Mouse (Mus musculus): Measurements from ENCODE around the gene Primpol.

Gene Primpol

DNA sequence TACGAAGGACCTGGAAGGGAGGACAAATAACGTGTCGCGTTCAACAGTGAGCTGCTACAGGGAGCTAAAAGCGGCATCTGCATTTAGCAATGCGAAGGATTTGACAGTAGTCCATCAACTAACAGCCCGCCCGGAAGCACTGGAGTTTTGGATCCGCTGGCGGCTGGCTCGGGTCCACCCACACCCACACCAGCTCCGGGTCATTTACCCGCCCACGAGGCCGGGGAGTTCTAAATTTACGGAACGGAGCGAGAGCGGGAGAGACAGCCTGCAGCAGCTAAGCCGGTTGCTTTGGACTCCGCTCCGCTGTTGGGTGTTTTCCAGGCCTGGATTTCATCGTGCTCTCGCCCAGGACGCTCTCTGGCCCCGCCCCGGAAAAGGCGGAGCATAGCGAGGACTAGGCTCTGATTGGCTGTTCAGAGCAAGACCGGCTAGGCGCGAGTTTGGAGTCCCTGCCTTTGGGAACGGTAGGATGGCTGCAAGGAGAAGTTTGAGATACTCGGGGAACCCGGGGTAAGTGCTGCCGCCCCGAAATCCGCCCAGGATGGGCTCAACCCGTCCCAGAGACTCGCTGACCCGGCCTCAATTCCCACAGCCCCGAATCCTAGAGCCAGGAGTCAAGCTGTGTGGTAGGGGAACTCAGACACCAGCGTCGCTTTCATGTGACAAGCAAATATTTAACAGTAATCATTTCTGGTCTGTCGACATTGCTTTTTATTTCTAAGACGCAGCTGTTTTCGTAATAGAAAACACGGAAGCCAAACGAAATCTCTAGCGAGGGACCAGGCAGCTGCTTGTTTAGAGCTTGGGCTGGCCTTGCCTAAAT, 65.2 kb downstream of the Primpol start, which contains the start of gene Cenpu:
TSS of gene Cenpu (plus strand) at position 414 of the 826 bp plus-strand sequence.
- DNase-seq = peak; percentile 100

DNA sequence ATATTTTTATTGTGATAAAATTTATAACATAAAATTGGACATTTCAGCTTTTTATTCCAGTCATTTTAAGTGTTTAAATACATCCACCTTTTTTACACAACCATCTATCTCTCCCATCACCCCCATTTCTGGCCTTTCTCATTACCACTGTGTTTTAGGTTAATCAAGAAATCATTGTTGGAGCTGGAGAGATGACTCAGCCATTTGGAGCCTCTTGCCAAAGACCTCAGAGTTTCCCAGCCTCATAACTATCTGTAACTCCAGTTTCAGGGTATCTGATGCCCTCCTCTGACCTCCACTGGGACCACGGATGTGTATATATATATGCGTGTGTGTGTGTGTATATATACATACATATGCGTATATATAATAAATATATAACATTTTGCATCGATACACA, 66.0 kb downstream of the Primpol start:
- DNase-seq = no peak

DNA sequence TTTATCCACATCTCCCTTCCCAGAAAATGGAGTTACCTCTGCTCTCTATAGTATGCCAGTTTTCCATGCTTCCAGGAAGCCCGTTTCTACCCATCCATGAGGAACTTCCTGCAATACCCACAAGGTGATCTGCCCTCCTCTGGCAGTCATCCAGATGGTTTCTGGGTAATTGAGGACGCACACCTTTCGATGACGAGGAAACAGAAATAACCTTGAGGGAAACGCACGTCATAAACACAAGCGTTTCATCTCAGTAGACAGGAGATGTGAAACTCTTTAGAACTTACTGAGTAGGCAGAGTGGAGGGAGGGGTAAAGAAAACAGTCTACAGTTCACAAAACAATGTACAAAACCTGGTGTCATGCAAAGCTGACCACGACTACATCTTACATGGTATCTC, 67.0 kb downstream of the Primpol start:
- no peak for DNase-seq

DNA sequence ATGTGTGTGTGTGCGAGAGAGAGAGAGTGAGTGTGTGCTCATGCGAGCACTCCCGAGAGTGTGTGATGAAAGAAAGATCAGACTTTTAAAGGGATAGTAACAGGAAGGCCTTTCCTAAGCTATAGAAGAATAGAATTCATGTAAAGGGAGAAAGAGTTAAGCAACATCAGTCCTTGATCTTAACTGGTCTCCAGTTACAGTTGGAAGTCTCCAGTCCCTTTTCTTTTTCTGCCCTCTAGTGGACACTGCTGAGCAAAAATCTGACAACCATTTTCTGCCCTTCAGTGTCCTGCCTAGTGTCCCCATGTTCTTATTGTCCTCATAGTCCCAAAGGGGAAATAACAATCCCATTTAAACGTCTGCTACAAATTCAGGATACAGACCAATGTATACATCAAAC, 69.8 kb downstream of the Primpol start:
- peak; percentile 8 for DNase-seq

DNA sequence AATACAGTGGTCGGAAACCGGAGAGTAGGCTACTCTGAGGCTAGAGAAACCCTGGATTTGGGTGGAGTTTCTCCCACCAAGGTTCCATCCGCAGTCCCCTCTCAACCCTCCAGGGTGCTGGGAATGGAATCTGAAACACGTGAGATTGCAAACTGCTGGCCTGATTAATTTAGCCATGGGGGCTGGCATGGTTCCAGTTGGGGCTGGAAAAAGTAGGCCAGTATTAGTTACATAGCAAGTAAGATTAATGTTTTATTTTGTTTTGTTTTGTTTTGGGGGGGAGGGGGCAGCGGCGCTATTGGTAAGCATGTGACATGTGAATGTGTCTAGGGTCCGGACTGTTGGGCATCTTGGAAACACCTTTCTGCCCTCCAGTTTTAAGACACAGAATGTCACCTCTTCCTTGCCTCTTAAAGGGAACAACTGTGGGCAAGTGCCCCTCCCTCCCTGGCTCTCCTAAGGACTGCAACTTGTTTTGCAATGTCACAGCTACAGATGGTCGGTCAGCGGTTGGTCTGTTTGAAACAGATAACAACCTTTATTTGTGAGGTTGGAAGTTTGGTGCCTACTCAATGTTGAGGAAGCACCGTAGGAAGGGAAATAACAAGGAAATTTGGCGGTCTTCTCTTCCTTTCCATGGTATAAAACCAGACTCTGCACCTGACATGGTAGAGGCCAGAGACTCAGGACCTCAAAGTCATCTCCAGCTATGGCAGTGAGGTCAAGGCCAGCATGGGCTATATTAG, 70.4 kb downstream of the Primpol start:
- no peak for DNase-seq

DNA sequence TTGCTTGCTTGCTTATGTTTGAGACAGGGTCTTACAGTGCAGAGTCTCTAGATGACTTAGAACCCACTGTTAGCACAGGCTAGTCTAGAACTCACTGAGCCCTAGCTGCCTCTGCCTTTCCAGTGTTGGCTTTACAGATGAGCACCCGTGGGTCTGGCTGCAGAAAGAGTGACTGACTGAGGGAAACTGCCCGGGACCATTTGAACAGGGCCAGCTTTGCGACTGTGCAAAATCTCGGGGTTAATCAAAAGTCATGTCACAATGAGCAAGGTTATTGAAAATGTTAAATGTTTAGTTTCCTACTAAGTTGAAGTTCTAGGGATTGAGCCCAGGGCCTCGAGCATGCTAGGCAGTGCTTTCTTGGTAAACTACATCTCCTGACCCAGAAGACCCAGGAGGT, 71.2 kb downstream of the Primpol start:
- DNase-seq = no peak

DNA sequence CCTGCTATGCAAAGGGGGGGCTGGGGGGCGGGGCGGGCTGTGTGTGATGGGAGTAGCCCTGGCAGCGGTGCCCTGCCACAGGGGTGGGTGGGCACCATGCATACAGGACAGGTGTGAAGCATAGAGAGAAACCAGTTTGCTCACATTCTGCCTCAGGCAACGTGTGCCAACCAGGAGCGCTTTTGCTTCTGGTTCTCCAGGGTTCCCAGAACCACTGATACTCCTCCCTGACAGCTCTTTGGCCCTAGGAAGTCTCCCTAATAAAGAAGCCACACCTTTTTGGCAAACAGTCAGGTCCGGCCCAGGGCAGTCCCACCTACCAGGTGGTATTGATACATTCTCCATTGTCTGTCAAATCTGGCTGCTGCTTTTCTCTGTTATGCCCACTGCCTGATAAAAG, 73.3 kb downstream of the Primpol start:
- no peak for DNase-seq

DNA sequence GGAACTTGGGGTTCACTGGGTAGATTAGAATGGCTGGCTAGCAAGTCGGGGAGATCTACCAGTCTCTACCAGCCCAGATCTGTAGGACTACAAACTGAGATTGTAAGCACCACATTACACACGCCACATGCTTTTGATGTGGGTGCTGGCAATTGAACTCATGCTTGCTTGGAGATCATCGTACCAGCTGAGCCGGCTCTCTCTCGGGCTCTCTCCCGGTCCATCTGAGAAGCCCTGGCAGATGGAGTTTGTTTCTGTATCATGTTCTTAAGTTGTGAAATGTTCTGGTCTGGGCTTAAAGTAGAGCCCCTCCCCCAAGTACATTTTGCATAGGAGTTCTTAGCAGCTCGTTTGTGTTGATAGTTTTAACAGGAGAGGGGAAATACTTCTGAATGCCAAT, 73.8 kb downstream of the Primpol start:
- peak; percentile 50 for DNase-seq

DNA sequence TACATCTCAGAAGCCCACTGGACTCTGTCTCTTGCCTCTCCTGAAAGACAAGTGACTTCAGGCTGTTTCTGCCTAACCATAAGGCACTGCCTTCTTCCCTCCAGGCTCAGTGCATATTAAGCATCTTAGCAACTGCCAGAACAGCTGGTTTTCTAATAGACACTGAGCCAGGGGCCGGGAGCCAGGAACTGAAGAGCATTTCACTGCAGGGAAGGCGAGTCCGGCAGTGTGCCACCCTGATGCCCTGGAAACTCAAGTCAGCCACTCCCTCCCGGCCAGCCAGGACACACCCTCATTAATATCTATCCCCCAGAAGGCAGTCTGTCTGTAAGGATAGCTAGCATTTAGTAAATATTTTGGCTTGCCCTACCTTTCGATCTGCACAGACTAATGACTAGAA, 77.3 kb downstream of the Primpol start:
- no peak for DNase-seq

DNA sequence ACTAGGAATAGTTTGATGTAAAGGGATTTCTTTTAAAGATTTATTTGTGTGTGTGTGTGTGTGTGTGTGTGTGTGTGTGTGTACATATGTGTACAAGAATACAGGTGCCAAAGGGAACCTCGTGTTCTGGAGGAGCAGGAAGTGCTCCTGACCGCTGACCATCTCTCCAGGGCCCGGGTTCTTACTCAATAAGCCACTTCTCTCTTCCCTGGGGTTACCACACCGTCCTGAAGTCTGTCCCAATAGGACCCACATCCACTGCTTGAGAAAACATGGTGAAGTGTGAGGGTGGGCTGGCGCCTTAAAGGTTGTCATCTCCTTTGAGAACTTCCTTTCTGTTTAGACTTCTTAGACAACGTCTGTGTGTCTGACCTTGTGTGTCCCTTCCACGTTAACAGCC, 83.1 kb downstream of the Primpol start:
- no peak for DNase-seq

DNA sequence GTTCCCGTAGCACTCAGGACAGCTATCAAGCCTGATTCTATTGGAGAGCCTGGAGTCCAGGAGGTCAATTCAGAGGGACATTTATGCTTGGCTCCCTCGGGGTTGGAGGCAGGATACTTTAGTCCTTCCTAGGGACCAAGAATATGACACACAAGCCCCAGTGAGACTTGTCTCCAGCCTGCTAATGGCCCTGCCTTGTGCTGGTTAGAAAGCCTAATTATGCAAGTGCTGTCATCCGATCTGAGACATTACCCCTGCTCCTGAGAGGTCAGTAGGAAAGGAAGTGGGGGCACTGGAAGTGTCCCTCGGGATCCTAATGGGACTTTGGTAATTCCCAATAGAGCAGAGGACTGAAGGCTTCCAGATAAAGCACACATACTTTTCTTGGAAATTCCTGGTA, 86.5 kb downstream of the Primpol start:
- DNase-seq = no peak

DNA sequence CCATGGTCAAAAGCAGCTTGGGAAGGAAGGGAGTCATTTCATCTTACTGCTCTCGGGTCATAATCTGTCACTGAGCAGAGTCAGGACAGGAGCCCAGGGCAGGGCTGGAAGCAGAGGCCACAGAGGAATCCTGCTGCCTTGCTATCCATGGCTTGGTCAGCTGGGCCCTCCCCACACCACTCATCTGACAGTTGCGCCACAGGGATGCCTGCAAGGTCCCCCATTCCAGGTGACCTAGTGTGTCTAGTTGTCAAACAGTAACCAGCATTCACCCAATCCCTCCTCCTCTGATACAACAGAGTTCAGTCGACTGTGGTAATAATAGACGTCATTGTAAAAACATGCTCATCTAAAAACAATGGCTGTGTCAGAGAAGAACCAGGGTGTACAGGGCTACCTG, 87.5 kb downstream of the Primpol start:
- DNase-seq = no peak

DNA sequence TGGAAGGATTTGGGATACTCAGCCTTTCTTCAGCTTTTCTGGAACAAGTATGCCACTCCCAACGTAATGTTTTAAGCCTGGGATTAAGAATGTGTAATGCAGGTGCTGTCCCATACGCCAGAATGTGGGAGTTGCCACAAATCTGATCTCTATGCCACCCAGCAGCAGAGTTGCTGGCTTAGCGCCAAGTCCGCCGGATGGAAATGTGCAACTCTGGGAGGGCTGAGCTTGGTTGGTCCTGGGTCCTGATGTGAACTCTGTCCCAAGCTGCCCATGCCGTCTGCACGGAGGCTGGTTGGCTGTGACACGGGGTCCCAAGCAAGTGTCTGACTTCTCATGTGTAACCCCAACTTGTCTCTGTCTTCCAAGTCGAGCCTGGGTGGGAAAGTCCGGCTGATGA, 90.2 kb downstream of the Primpol start:
- DNase-seq = no peak

DNA sequence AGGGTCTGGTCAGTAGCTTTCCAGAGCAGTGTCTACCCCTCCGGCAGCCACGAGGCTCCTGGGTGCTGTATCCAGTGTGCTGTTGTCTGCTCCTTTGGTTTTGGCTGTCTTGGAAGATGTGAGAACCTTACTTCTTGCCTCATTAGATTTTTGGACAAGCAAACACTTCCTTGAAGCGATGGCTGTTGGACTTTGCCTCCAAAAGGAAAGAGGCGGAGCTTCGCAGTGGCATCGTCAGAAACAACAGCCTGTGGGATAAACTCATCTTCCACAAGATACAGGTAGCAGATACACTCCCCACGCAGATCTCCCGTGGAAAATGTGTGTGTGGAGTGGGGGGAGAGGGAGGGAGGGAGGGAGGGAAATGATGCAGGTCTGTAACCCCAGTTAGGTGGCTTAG, 90.9 kb downstream of the Primpol start:
- no peak for DNase-seq
